Mouse (Mus musculus) lung, postnatal 4 days (tissue): ENCODE data around the gene Slc44a4.
"Not testable (repeated sequence)": the region's sequence is repeated elsewhere in the genome, so short reads cannot be mapped to it uniquely, and the experiment has no call there.

Experiments
- DNase-seq, 2 experiments: peaks; one replicate each; pipeline ENCODE4 v3.0.0; 2021

Gene Slc44a4

DNA sequence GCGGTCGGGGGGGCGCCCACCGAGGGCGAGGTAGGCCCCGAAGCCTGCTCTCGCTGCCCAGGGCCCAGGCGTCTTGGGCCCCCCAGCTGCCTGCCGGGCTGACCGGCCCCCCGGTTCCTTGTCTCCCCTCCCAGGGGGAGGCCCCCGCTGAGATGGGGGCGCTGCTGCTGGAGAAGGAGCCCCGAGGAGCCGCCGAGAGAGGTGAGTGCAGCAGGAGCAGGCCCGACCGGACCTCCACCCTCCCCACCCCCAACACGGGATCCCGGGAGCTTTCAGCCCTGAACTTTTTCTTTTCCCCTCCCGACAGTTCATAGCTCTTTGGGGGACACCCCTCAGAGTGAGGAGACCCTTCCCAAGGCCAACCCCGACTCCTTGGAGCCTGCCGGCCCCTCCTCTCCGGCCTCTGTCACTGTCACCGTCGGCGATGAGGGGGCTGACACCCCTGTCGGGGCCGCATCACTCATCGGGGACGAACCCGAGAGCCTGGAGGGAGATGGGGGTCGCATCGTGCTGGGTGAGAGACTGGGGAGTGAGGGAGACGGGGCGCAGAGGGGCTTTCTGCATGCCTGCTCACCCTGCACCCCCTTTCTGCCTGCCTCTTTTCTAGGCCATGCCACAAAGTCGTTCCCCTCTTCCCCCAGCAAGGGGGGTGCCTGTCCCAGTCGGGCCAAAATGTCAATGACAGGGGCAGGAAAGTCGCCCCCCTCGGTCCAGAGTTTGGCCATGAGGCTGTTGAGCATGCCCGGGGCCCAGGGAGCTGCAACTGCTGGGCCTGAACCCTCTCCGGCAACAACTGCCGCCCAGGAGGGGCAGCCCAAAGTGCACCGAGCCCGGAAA, 15.0 kb upstream of the Slc44a4 start:
- peak; percentile 58 to 61 for DNase-seq

DNA sequence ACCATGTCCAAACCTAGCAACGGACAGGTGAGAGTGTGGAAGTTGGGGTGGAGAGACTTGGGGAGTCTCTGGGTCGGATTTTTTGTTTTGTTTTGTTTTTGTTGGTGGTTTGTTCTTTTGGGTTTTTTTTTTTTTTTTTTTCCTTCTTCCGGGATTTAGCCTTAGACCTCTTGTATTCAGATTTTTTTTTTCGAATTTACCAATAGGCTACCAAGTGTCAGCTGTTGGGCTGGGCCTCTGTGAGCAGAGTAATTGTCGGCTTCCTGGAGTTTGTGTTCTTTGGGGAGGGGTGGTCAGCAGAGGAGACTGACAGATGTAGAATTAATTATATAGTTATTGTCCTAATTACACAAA, 14.4 kb upstream of the Slc44a4 start:
- DNase-seq: peak in 1 of 2 experiments; percentile 48

DNA sequence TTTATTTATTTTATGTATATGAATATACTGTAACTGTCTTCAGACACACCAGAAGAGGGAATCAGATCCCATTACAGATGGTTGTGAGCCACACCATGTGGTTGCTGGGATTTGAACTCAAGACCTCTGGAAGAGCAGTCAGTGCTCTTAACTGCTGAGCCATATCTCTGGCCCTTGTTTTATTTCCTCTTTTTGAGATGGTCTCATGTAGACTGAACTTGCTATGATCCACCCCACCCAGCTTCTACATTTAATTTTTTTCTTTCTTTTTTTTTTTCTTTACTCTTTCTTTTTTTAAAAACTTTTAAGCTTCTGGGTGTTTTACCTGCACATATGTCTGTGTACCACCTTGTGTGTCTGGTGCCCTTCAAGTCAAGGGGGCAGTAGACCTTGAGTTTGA, 13.4 kb upstream of the Slc44a4 start:
- DNase-seq: not testable (repeated sequence)

DNA sequence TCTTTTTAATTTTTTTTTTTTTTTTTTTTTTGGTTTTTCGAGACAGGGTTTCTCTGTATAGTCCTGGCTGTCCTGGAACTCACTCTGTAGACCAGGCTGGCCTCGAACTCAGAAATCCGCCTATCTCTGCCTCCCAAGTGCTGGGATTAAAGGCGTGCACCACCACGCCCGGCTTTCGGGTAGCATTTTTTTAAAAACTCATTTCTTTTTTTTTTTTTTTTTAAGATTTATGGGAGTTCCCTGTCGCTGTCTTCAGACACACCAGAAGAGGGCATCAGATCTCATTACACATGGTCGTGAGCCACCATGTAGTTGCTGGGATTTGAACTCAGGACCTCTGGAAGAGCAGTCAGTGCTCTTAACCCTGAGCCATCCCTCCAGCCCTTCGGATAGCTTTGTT, 12.3 kb upstream of the Slc44a4 start:
- not testable (repeated sequence) for DNase-seq

DNA sequence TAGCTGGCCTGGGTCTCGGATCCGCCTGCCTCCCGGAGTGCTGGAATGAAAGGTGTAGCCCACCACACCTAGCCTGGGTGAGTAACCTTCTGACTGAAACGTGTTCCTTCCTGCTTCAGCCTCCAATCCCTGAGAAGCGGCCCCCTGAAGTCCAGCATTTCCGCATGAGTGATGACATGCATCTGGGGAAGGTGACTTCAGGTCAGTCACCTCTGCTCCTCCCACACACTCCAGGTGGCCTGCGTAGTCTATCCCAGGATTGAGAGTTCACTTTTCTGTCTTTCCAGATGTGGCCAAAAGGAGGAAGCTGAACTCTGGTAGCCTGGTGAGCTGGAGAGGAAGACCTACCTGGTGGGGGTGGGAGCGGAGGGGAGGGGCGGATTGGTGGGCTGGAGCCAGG, 11.4 kb upstream of the Slc44a4 start:
- no peak for DNase-seq

DNA sequence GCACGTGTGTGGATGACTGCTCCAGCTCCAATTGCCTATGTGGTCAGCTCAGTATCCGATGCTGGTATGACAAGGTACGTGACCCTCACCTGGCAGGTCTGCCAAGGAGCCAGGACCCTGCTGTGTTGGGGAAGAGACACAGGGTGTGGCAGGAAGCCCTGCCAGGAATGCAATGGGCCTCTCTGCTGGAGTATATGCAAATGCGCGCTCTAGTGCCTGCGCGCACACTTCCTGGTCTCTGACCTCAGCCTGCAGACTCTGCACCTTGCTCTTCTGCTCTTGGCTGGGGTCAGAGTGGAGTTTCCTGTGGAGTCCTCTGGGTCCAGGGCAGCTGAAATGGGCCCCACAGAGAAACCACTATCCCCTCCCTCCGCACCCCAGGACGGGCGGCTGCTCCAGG, 3.3 kb upstream of the Slc44a4 start:
- no peak for DNase-seq

DNA sequence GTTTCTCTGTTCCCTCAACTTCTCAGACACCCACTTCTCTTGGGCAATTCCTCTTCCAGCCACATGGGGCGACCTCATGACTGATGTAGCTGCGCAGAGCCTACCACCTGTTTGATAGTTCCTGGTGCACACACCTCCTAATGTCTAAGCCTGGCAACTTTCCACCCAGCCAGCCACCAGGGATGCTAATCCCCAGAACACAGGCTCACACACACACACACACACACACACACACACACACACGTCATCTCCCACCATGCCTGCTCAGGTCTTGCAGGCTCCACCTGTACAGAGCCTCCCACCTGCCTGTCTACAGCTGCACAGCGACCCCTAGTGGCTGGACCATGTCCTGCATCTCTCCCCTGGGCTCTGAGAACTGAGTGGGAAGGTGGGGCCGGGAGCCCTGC, 2.3 kb upstream of the Slc44a4 start:
- DNase-seq: peak; percentile 77 to 88

DNA sequence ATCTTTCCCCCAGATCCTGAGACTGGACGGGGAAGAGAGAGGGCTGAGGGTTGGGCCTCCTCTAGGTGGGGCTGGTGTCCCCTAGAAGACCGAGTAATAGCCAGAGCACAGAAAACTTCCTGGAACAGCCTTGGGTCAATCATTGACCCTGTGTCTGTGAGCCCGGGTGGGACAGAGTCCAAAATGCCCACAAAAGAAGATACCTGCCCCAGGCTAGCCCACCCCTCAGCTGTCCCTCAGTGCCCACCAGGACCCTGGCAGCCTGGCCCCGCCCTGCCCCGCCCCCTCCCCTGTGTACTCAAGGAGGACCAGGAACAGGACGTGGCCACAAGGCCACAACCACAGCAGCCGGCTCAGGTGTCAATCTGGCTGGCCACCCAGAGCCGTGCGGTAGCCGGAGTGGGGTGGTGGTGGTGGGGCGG, 1.2 kb downstream of the Slc44a4 start:
- peak; percentile 53 to 55 for DNase-seq

DNA sequence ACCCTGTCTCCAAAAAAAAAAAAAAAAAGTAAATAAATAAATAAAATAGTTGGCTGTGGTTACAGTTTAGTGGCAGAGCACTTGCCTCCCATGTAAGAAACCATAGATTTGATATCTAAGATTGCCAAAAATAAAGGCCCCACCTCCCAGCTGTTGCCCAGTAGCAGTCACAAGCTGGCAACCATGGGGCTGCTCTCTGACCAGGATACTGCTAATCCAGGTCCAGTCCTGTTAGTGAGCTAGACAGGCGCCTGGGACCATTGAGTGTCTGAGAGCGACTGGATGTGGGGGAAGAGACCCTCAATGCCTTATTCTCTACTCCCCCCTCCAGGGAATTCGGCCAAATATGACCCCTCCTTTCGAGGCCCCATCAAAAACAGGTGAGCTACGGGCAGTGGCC, 2.0 kb downstream of the Slc44a4 start:
- DNase-seq: no peak

DNA sequence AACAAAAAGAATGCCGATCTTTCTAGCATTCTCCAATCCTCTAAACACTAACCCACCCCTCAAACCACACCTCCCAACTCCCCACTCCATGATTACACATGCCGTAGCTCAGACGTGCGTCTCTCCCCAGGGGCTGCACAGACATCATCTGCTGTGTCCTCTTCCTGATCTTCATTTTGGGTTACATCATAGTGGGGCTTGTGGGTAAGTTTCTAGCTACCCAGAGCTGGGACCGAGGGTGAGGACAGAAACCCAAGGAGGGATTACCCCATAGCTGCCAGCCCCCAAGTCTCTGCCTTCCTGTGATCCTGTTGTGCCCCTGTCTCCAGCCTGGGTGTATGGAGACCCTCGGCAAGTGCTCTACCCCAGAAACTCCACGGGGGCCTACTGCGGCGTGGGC, 2.9 kb downstream of the Slc44a4 start:
- DNase-seq: no peak

DNA sequence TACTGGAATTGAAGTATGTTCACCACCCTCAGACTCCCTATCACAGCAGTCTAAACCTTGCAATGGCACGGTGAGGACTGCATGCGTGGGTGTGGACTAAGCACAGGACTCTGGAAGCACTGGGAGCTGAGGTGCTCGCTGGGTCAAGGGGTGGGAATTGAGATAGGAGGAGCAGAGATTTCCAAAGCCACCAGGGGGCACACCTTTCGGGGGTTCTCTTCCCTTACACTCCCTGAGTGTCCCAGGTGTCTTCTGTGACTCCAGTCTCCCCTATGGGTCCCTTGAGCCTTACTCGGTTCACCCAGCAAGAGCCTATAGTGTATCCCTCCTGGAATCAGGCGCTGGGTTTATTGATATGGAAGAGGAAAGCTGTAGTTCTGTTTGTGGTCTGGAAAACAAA, 8.7 kb downstream of the Slc44a4 start:
- DNase-seq: no peak

DNA sequence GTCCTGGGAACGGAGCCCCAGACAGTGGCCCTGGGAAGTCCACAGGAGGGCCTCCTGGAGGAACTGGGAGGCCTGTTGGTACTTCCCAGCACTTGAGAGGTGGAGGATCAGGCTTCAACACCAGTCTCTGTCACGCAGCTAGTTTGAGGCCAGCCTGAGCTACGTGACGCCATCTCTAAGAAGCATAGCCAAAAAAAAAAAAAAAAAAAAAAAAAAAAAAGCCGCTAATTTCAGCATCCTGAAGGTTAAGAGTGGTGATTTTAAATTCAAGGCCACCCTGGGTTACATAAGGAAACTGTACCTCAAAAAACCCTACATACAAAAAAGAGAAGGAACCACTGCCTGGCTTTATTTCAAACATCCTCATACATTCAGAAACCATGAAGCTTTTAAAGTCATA, 10.0 kb downstream of the Slc44a4 start:
- DNase-seq: no peak

DNA sequence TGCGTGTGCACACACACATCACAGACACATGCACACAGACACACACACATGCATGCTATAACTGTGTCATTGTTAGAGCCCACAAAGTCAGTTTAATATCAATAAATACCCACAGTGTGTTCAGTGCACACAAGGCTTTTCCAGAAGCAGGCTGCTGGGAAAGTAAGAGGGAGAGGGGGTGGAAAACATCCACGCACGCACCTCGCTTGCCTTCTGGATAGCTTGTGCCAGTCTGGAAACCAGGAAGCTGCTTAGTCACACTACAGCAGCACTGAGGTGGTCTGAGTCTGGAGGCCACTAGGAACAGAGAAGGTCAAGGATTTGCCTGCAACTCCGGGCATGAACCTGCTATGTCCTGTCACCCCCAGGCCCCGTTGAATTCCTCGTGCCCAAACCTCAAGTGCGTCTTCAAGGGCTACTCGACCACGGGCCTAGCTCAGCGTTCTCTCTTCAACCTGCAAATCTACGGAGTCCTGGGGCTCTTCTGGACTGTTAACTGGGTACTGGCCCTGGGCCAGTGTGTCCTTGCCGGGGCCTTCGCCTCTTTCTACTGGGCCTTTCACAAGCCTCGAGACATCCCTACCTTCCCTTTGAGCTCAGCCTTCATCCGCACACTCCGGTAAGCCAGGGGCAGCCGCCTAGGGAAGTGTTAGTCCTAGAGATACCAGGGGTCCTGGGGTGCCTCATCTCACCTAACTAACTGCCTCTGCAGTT, 13.2 kb downstream of the Slc44a4 start:
- DNase-seq: peak in 1 of 2 experiments; percentile 63

DNA sequence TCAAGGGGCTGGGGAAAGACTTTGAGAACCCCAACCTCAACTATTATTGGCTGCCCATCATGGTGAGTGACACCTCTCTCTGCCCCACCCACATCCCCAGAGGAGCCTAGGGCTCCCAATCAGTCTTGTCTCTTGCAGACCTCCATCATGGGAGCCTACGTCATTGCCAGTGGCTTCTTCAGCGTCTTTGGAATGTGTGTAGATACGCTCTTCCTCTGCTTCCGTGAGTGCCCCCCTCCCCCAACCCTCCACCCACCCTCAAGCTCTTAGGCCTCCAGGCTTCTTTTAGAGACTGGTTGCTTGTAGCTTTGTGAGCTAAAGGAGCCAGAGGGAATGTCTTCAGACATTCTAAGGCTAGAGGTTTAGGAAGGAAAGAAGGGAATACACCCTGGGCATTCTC, 14.6 kb downstream of the Slc44a4 start:
- DNase-seq: no peak

DNA sequence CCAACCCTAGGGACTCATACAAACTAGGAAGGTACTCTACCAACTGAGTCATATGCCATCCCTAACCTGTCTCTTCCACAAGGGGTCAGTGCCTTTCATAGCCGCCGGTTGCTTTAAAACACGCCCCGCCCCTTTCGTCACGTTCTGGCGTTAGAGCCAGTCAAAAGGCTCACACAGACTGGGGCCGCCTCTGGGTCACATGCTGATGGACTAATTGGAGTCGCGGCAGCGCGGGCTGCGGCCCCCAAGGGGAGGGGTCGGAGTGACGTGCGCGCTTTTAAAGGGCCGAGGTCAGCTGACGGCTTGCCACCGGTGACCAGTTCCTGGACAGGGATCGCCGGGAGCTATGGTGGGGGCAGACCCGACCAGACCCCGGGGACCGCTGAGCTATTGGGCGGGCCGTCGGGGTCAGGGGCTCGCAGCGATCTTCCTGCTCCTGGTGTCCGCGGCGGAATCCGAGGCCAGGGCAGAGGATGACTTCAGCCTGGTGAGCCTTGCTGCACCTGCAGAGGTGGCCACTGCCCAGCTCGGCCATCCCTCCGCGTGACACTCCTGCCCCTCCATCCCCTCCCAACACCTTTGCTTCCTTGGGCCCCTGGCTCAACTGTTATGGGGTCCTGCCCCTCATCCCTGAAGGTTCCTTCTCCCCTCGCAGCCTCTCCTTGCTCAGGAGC, 16.9 kb downstream of the Slc44a4 start, which contains the start of gene Neu1:
Gene Neu1, plus strand, starts transcription at position 193 of the 674 bp plus-strand sequence.
- peak; percentile 98 to 99 for DNase-seq

DNA sequence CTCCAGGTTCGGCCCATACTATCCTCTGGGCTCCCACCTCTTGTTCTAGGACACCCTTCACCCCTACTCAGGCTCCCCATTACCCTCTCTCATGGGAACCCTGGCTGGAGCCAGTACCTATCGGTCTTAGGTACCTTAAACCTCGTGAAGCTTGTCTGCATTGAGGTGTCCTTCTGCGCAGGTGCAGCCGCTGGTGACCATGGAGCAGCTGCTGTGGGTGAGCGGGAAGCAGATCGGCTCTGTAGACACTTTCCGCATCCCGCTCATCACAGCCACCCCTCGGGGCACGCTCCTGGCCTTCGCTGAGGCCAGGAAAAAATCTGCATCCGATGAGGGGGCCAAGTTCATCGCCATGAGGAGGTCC, 17.5 kb downstream of the Slc44a4 start:
- DNase-seq: peak; percentile 30 to 35

DNA sequence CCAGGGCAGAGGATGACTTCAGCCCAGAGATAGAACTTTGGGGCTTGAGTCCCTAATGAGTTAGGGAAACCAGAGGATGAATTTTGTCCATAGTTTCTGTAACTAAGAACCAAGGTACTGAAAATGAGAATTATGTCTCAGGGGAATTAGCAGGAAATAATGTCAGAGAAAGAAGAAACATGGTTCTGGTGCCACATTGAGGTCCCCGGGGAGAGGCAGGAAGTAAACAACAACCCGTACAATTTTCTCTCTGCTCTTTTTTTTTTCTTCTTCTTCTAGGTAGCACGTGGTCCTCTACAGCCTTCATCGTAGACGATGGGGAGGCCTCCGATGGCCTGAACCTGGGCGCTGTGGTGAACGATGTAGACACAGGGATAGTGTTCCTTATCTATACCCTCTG, 18.0 kb downstream of the Slc44a4 start:
- no peak for DNase-seq

DNA sequence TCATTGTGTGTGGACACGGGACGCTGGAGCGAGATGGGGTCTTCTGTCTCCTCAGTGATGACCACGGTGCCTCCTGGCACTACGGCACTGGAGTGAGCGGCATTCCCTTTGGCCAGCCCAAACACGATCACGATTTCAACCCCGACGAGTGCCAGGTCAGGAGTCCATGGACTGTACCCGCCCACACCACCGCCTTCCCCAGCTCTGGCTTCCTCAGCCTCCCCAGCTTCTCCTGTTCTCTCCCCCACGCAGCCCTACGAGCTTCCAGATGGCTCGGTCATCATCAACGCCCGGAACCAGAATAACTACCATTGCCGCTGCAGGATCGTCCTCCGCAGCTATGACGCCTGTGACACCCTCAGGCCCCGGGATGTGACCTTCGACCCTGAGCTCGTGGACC, 19.8 kb downstream of the Slc44a4 start:
- no peak for DNase-seq

DNA sequence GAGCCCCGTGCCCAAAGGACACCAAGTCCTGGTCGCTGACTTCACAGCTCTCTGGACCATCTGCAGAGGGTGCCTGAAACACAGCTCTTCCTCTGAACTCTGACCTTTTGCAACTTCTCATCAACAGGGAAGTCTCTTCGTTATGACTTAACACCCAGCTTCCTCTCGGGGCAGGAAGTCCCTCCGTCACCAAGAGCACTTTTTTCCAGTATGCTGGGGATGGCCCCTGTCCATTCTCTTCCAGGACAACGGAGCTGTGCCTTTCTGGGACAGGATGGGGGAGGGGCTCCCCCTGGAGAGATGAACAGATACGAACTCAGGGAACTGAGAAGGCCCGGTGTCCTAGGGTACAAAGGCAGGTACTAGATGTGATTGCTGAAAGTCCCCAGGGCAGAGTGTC, 20.6 kb downstream of the Slc44a4 start:
- DNase-seq: peak; percentile 52 to 57

DNA sequence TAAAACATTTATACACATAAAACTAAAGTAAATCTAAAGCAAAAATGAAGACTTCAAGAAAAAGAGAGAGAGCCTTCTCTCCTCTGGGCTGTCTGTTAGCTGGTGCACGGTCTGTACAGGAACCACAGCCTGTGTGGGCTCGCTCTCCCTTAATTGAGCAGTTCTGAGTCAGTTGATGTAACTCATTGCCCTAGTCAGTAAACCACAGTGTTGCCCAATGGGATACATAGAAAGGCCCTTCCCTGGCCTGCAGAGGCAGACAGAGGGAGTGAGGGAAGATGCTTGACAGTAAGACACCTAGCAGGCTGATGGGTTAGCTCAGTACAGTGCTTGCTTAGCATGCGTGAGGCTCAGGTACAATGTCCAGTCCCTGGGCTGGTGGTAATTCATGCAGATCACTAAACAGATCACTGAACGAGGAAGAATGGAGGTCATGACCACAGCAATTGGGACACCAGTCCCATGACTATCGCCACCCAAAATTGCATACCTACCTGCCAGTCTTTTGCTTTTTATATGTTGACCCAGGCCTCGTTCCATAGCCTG, 23.8 kb downstream of the Slc44a4 start:
- no peak for DNase-seq

DNA sequence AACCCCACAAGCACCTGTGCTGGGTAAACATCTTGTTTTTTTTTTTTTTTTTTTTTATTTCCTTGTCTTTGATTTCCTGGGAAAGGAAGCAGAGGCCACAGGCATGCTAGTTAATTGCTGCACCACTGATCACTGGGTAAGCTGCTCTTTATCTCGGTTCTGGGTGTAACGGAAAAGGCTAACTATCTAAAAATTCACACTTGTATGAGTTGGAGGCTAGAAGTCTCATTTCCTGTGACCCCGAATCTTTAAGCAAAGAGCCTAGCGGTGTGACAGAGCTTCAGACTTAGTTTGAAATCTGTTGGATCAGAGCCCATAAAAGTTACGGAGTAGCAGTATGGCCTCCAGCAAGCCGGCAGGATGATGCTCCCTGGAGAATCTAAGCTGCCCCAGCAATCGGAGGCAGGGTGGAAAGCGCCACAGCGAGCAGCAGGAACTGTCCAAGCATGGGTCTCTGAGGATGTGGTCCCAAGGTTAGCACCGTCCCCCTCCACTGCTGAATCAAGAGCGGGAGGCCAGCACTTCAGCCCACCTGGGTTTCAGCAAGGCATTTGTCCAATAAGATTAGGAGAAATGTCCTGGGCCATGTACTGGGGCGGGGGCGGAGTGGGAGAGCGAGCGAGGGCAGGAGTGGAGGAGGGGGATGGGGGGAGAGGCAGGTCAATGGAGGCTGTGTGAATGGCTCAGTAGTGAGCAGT, 27.2 kb downstream of the Slc44a4 start:
- DNase-seq: no peak

DNA sequence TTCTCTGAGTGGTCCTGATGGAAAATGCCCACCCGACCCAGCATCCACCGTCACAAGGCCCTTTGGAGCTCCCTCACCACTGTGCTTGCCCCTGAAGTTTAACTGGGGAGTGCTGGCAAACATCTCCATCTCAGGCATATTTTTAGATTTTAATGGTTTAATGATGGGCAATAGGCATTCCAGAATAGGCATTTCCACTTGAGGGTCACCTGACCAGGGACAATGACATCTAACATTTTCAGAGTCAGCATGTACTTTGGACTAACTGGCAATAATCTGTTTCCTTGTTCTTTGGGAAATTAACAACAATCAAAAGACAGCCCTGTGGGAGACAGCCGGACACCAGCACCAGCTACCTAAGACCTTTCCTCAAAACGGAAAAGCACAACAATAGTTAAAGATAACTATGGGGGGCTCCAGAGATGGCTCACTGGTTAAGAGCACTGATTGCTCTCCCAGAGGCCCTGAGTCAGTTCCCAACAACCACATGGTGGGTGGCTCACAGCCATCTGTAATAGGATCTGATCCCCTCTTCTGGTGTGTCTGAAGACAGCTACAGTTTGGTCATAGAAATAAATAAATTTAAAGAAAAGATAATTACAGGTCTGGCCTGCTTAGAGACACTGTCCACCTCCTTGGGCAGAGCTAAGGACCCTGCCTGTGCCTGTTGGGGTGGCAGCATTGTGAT, 29.0 kb downstream of the Slc44a4 start:
- no peak for DNase-seq
